Comparison of ENCODE assay signal across 8 mouse cellular contexts in the genomic region with DNA sequence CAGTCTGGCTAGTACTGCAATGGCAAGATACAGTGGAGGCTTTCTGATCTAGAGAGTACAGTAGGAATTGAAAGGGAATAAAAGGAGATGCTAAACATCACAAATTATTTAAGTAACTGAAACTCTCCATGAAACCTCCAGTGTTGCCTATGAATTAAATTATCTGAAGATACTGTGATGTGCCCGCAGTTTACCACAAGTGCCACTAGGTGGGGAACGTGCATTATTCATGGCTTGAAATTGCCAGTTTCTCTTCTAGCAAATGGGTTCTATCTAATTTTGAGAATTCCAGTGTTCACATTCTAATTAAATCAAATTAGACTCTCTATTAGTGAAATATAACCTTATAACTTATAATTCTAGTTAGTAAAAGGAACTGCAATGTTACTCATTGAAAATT.
A peak's percentile ranks its signal among the peaks of the same experiment; 100 is the strongest.
DNase-seq lines count a peak whose midpoint lies in the region; ATAC-seq lines count a peak whose summit lies in the region.

No protein-coding gene starts in this region.

- 4% methylated on average over 2 of the region's 2 CpGs for WGBS in forebrain, embryonic 15.5 days
- WGBS in midbrain, embryonic 14.5 days: 2% methylated on average over 2 of the region's 2 CpGs

- no peaks in the 10 kb centered on the region for H3K27me3 ChIP-seq in forebrain, embryonic 15.5 days
- H3K27me3 ChIP-seq in midbrain, embryonic 14.5 days (ENCODE audit: control insufficient read depth, insufficient read depth, low read length): no peaks in the 10 kb centered on the region

- H3K4me3 ChIP-seq in forebrain, embryonic 15.5 days: no peak overlapping the region
- H3K4me3 ChIP-seq in midbrain, embryonic 14.5 days (replicated peaks; ENCODE audit: low read depth, low read length): no peak overlapping the region

- peak; percentile 23 for DNase-seq in gastrocnemius, postnatal 10 days
- no peak for DNase-seq in gastrocnemius, adult 8-10 months (ENCODE audit: low spot score in 2 of 2)
- peak; percentile 42 for DNase-seq in A20 (ENCODE audit: low read depth, low spot score)
- peak; percentile 13 for DNase-seq in c-Kit-positive CD71-negative TER-119-negative erythroid progenitor cells, embryonic 14.5 days (ENCODE audit: low read depth)
- DNase-seq in layer of hippocampus, postnatal 36 days: peak; percentile 25 to 31
- DNase-seq in midbrain, embryonic 14.5 days: peak; percentile 88
- no peak for DNase-seq in natural killer cell, adult 2 months (ENCODE audit: low spot score in 2 of 2)

- H3K36me3 ChIP-seq in forebrain, embryonic 15.5 days: no peaks in the 10 kb centered on the region
- no peaks in the 10 kb centered on the region for H3K36me3 ChIP-seq in midbrain, embryonic 14.5 days (ENCODE audit: control insufficient read depth, insufficient read depth, low read length)

- H3K27ac ChIP-seq in forebrain, embryonic 15.5 days (replicated peaks): no peak overlapping the region
- no peak overlapping the region for H3K27ac ChIP-seq in midbrain, embryonic 14.5 days (replicated peaks; ENCODE audit: low read depth, low read length)

- H3K9me3 ChIP-seq in forebrain, embryonic 15.5 days: no peaks in the 10 kb centered on the region
- no peaks in the 10 kb centered on the region for H3K9me3 ChIP-seq in midbrain, embryonic 14.5 days (ENCODE audit: control insufficient read depth, low read length)

- no peaks in the 10 kb centered on the region for H3K4me1 ChIP-seq in forebrain, embryonic 15.5 days
- no peaks in the 10 kb centered on the region for H3K4me1 ChIP-seq in midbrain, embryonic 14.5 days (ENCODE audit: control insufficient read depth, insufficient read depth, low read length)

- peak; percentile 80 for ATAC-seq in forebrain, embryonic 15.5 days (replicated peaks)
- ATAC-seq in midbrain, embryonic 14.5 days (ENCODE audit: low FRiP score, low TSS enrichment): peak; percentile 62; the same call in 1 of the 2 replicates

- no peak overlapping the region for H3K4me2 ChIP-seq in forebrain, embryonic 15.5 days (replicated peaks)
- no peak overlapping the region for H3K4me2 ChIP-seq in midbrain, embryonic 14.5 days (ENCODE audit: low read length)

- H3K9ac ChIP-seq in forebrain, embryonic 15.5 days (replicated peaks): no peak overlapping the region
- H3K9ac ChIP-seq in midbrain, embryonic 14.5 days (replicated peaks; ENCODE audit: low read length): no peak overlapping the region

Comparison
In these comparisons a context has a peak if more than half of its experiments do, and no peak if none do; other contexts are left out.
1. DNase-seq: peak in gastrocnemius, postnatal 10 days (single experiment), A20 (single experiment), c-Kit-positive CD71-negative TER-119-negative erythroid progenitor cells, embryonic 14.5 days (single experiment), layer of hippocampus, postnatal 36 days (2 of 2) and midbrain, embryonic 14.5 days (single experiment); none in gastrocnemius, adult 8-10 months (0 of 2) and natural killer cell, adult 2 months (0 of 2).